Mouse (Mus musculus): ENCODE measurements around the gene Zfp704.
"Not testable (repeated sequence)": the region's sequence is repeated elsewhere in the genome, so short reads cannot be mapped to it uniquely, and the experiment has no call there.

Zfp704 gene

GRCm38 (mm10) chr3:9598061-9598460 lies 11.8 kb downstream of the Zfp704 start:
- DNase-seq (ENCODE audit: low read depth): peak; percentile 18

DNA sequence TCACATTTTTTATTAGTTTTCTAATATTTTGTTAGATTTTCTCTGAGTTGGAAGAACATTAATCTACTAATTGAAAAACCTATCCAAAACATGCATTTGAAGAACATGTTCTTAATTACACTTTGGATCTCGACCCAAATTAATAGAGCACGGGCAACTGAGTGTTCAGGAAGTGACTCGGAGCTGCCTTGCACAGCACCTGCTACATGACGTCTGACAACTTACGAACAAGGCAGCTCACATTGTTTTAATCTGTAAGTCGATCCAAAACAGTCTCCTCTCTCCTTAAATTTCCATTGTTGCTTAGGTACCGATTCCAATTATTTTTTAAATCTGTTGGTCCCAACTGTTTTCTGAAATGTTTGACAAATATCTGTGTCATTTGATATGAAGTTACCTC lies 15.4 kb downstream of the Zfp704 start:
- DNase-seq (ENCODE audit: low read depth): no peak

- DNase-seq (ENCODE audit: low read depth): peak; percentile 72
Observed at GRCm38 (mm10) chr3:9593832-9594231, 16.1 kb downstream of the Zfp704 start.

DNA sequence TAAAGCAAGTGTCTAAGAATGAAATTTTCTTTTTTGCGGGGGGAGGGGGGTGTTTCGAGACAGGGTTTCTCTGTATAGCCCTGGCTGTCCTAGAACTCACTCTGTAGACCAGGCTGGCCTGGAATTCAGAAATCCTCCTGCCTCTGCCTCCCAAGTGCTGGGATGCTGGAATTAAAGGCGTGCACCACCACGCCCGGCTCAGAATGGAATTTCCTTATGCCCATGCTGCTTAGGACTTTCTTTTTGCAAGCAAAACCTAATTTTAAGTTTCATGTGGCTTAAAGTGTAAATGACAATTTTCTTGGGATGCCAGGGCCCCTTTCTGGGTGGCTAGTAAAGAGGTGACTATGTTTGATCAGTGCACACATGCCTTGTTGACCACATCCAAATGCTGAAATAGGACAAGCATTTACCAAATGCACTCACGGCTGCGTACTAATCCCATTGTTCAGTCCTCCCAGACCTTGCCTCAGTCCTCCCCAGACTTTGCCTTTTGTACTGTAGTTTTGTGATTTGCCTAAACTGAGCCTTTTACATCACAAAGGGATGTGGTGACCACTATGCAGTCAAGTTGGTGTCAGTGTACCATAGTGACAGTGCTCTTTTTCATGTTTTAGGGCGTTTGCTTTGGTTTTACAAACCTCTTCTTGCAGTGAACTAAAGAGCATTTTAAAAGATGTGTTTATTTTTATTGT lies 18.3 kb downstream of the Zfp704 start:
- no peak for DNase-seq (ENCODE audit: low read depth)

- no peak for DNase-seq (ENCODE audit: low read depth)
Observed at GRCm38 (mm10) chr3:9588635-9589034, 21.2 kb downstream of the Zfp704 start.

DNA sequence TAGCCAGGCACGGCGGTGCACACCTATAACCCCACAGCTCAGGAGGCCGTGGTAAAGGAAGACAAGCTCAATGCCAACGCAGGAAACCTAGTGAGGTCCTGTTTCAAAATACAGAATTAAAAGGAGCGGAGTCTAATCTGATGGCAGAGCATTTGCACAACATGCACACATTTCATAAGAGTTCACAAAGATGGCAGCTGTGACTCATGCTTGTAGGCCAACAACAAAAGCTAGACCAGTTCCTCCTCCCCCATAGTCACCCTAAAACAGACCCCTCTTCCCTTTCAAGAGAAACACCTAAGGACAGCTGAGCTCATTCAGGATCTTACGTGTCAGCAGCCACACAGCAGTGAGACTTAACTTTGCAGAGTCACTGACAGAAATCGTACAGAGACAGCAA lies 22.6 kb downstream of the Zfp704 start:
- DNase-seq (ENCODE audit: low read depth): no peak

DNA sequence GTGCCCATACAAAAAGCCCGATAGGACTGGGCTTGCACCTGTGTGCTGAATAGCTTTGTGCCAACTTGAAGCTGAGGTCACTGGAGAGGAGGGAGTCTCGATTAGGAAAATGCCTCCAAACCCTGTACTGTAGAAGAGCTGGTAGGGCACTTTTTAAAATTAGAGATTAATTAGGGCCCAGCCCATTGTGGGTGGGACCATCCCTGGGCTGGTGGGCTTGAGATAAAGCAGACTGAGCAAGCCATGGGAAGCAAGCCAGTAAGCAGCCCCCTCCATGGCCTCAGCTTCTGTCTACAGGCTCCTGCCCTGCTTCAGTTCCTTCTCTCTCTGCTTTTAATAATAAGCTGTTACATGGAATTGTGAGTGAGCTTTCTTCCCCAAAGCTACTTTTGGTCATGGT lies 26.4 kb downstream of the Zfp704 start:
- DNase-seq (ENCODE audit: low read depth): no peak

DNA sequence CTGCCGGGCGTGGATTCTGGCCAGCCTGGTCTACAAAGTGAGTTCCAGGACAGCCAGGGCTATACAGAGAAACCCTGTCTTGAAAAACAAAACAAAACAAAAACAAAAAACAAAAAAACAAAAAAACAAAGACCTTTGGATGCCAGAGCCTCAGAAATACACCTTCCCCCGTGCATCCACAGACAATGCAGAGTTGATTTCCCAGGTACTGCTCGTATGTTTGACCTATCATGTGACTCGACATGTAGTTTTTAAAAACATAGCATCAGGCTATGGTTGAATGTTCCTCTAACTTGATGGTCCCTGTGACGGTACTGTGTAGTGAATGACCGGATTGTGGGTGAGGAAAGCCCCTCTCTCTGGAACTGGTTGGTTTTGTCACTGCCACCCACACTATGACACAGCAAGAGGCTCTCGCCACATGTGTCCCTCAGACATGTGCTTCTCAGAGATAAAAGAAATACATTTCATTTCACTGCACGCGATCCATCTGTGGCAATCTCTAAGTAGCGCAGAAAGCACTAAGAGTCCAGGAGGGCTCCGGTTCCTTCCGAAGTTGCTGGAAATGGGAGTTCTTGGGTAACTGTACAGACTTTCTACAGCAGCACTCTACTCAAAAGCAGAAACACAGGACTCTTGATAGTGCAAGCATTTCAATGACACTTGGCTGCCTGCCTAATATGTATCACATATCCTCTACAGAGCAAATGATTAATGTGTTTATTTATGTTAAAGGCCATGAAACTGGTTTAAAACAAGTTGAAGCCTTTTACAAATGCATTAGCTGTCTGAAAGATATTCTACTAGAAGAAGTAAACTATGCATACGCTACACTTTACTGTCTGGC lies 28.7 kb downstream of the Zfp704 start:
- no peak for DNase-seq (ENCODE audit: low read depth)

DNA sequence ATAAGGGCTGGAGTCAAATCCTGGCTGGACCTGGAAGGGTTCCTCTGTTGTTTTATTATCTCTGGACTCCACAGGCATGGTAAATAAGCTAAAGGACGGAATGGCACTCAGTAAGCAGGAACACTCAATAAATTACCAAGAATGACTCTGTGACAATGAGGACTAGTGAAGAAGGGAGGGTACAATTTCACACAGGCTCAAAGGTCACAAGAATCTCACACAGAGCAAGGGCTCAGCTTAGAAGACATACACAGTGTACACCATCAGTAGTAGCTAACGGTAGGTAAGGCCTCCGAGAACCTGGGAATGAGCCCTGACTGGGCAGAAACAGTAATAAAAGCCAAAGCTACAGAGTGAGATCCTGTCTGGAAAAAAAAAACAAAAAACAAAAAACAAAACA lies 29.8 kb downstream of the Zfp704 start:
- DNase-seq (ENCODE audit: low read depth): no peak

GRCm38 (mm10) chr3:9579028-9579643 lies 30.7 kb downstream of the Zfp704 start:
- DNase-seq (ENCODE audit: low read depth): no peak

GRCm38 (mm10) chr3:9576872-9577271 lies 33.0 kb downstream of the Zfp704 start:
- no peak for DNase-seq (ENCODE audit: low read depth)

- no peak for DNase-seq (ENCODE audit: low read depth)
Observed at GRCm38 (mm10) chr3:9574305-9574704, 35.6 kb downstream of the Zfp704 start.

DNA sequence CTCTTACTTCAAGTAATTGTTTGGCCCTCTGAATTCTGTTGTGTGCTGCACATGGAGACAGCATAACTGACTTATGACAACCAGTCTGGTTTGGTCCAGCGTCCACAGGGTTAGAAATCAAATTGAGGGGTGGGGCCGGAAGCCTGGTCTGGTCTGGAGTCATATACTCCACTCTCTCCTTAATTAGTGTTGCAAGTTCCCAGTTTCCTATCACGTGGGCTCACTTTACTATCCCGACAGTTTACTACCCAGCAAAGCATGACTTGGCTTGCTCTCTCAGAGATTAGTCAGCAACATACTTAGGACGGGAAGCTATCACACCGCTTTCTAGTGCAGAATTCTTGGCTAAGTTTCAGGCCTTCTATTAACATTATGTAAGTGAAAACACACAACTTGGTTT lies 36.3 kb downstream of the Zfp704 start:
- DNase-seq (ENCODE audit: low read depth): no peak

DNA sequence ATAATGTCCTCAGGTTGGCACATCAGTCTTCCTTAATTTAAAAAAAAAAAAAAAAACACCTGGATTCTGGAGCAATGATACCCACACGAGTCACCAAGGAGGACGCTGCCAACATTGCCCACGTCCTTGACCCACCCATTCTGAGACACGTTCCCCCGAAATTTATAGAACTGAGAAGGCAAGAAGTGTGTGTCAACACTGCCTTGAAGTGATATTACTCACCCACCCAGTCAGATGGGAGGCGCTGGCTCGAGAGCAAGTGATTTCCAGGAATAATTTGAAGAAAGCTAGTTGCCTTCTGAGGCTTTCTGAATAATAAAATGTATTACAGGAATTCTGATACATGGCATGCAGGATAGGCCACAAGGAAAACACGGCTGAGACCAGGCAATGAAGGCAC lies 37.6 kb downstream of the Zfp704 start:
- no peak for DNase-seq (ENCODE audit: low read depth)

DNA sequence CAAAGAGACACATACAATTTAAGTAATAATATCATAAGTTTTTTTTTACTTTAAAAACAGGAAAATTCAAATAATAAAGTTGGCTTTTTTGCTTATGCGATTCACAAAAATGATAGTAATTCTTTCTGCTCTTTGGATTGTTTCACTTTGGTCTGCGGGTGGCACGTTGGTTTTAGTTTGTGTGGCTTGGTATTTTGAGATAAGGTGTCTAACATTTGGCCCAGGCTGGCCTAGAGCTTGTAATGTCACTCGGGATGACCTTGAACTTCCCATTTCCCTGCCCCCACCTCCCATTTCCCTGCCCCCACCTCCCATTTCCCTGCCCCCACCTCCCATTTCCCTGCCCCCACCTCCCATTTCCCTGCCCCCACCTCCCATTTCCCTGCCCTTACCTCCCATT lies 39.1 kb downstream of the Zfp704 start:
- no peak for DNase-seq (ENCODE audit: low read depth)

DNA sequence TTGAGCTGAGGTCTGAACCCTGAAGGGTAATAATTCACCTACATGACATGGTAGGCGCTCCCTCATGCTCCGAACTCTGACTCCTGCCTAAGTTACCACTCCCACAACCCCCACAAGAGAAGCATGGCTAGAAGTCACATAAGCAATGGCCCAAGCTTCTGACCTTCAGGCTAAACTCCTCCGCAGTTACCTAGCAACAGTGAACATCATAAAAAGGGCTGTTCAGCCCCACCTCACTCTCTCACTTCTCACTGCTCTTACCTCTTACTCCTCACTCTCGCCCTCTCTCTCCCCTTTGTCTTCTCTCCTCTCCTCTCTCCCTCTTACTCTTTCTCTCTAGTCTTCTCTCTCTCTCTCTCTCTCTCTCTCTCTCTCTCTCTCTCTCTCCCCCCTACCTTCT lies 40.2 kb downstream of the Zfp704 start:
- DNase-seq (ENCODE audit: low read depth): not testable (repeated sequence)

DNA sequence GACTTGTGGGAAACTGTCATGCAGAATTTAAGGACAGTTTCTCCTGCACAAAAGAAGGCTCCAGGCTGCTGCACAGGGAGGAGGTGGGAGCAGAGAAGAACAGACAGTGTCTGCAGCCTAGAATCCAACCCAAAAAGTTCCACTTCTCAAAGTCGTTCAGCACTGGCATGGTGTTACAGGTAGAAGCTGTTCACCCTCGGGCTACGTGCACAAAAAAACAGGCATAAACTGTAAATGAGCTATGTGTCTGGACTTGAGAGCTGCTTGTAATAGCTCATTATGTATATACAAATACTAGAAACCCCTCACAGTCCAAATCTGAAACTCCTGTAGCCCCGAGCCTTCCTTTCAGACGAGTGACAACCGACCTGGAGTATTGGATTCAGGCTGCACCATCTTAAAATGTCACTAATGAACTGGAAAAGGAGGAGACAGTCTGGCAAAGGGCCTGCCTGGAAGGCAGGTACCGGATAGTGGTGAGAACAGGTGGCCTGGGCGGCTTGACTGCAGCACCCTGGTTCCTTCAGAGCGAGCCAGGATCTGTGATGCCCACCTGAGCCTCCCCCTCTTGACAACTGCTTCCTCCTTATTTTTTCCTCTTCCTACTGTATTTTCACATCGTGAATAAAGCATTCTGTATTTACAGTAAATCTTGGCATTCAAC lies 41.2 kb downstream of the Zfp704 start:
- no peak for DNase-seq (ENCODE audit: low read depth)

GRCm38 (mm10) chr3:9567948-9568347 lies 41.9 kb downstream of the Zfp704 start:
- DNase-seq (ENCODE audit: low read depth): no peak

- peak; percentile 58 for DNase-seq (ENCODE audit: low read depth)
Observed at GRCm38 (mm10) chr3:9566831-9567230, 43.1 kb downstream of the Zfp704 start.

DNA sequence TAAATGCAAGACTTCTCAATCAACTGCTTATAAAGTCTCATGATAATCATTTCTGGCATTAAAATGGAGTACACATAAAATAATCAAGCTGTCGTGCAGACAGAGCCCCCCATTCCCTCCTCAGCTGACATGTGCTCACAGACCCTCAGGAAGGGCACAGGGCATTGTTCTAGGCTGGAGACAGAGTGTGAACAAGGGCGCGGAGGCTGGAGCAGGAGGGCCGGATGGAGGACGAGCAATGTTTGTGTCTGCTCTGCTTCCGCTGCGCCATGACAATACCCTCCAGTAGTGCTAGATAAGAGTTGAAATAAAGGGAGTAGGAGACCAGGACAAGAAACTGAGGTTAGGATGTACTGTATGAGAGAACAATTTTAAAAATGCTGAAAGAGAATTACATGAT lies 46.3 kb downstream of the Zfp704 start:
- no peak for DNase-seq (ENCODE audit: low read depth)

- DNase-seq (ENCODE audit: low read depth): no peak
Observed at GRCm38 (mm10) chr3:9562649-9563328, 47.1 kb downstream of the Zfp704 start.

Measured in naive thymus-derived CD4-positive, alpha-beta T cell, adult 2 months (primary cell).